Mouse (Mus musculus): ENCODE measurements around the gene Aldh1a1. TPM values are rescaled to one million over a fixed set of nuclear protein-coding genes. Genes with fewer than 3 reads are reported as not detected.

Gene Aldh1a1
- polyA plus RNA-seq, 1 experiment: 0.02 TPM

GRCm38 (mm10) chr19:20653082-20653676, 160.7 kb downstream of the Aldh1a1 start:
- Histone ChIP-seq H3K79me2 (ENCODE audit: control insufficient read depth, insufficient read depth) (no peaks in the 10 kb centered on the region), H3K4me3 (ENCODE audit: insufficient read depth, poor library complexity, severe bottlenecking) (no peak overlapping the region), H3K79me3 (ENCODE audit: low read depth) (no peaks in the 10 kb centered on the region), H3ac (ENCODE audit: control insufficient read depth, insufficient read length, low read depth) (no peak overlapping the region), H3K36me3 (ENCODE audit: control insufficient read depth, insufficient read depth) (no peaks in the 10 kb centered on the region), H3K27me3 (ENCODE audit: control insufficient read depth, insufficient read depth, insufficient read length) (no peaks in the 10 kb centered on the region)
- TF ChIP-seq CTCF (IDR thresholded peaks at IDR 0.05; ENCODE audit: control insufficient read depth, insufficient read depth, insufficient read length) (no peak), CEBPB (IDR thresholded peaks at IDR 0.05; ENCODE audit: low read depth) (no peak), MAX (IDR thresholded peaks at IDR 0.05) (no peak), MYOD1 (IDR thresholded peaks at IDR 0.05; ENCODE audit: control insufficient read depth, insufficient read length, low read depth) (no peak), FOSL1 (IDR thresholded peaks at IDR 0.05; ENCODE audit: insufficient read depth, low read length, poor library complexity, severe bottlenecking) (no peak), MYOG (IDR thresholded peaks at IDR 0.05; ENCODE audit: control insufficient read depth, extremely low read depth, insufficient read length) (no peak), USF1 (IDR thresholded peaks at IDR 0.05; ENCODE audit: low read depth) (no peak)

GRCm38 (mm10) chr19:20654141-20654873, 161.8 kb downstream of the Aldh1a1 start:
- Histone ChIP-seq H3K4me3 (ENCODE audit: insufficient read depth, poor library complexity, severe bottlenecking) (no peak overlapping the region), H3K27me3 (ENCODE audit: control insufficient read depth, insufficient read depth, insufficient read length) (no peaks in the 10 kb centered on the region), H3K36me3 (ENCODE audit: control insufficient read depth, insufficient read depth) (no peaks in the 10 kb centered on the region), H3K79me2 (ENCODE audit: control insufficient read depth, insufficient read depth) (no peaks in the 10 kb centered on the region), H3ac (ENCODE audit: control insufficient read depth, insufficient read length, low read depth) (no peak overlapping the region), H3K79me3 (ENCODE audit: low read depth) (no peaks in the 10 kb centered on the region)
- no peak for TF ChIP-seq CEBPB (IDR thresholded peaks at IDR 0.05; ENCODE audit: low read depth)
- TF ChIP-seq MYOD1 (IDR thresholded peaks at IDR 0.05; ENCODE audit: control insufficient read depth, insufficient read length, low read depth): no peak
- no peak for TF ChIP-seq FOSL1 (IDR thresholded peaks at IDR 0.05; ENCODE audit: insufficient read depth, low read length, poor library complexity, severe bottlenecking)
- TF ChIP-seq MAX (IDR thresholded peaks at IDR 0.05): no peak

GRCm38 (mm10) chr19:20677697-20678355, 185.3 kb downstream of the Aldh1a1 start:
- no peaks in the 10 kb centered on the region for H3K79me2 ChIP-seq (ENCODE audit: control insufficient read depth, insufficient read depth)
- H3K27me3 ChIP-seq (ENCODE audit: control insufficient read depth, insufficient read depth, insufficient read length): no peaks in the 10 kb centered on the region
- TF ChIP-seq MYOG (IDR thresholded peaks at IDR 0.05; ENCODE audit: control insufficient read depth, extremely low read depth, insufficient read length) (no peak), MYOD1 (IDR thresholded peaks at IDR 0.05; ENCODE audit: control insufficient read depth, insufficient read length, low read depth) (no peak), CEBPB (IDR thresholded peaks at IDR 0.05; ENCODE audit: low read depth) (no peak), CTCF (IDR thresholded peaks at IDR 0.05; ENCODE audit: control insufficient read depth, insufficient read depth, insufficient read length) (no peak), MAX (IDR thresholded peaks at IDR 0.05) (no peak), USF1 (IDR thresholded peaks at IDR 0.05; ENCODE audit: low read depth) (no peak), FOSL1 (IDR thresholded peaks at IDR 0.05; ENCODE audit: insufficient read depth, low read length, poor library complexity, severe bottlenecking) (no peak)
- H3K79me3 ChIP-seq (ENCODE audit: low read depth): no peaks in the 10 kb centered on the region
- no peak overlapping the region for H3ac ChIP-seq (ENCODE audit: control insufficient read depth, insufficient read length, low read depth)
- no peak overlapping the region for H3K4me3 ChIP-seq (ENCODE audit: insufficient read depth, poor library complexity, severe bottlenecking)
- H3K36me3 ChIP-seq (ENCODE audit: control insufficient read depth, insufficient read depth): no peaks in the 10 kb centered on the region

Other genes with a start within 250 kb of the Aldh1a1 start
- 402 TPM for gene Anxa1, start 101.8 kb upstream of the Aldh1a1 start, polyA plus RNA-seq (2012; fragmentation: generic; extraction: Trizol)
- not detected for gene Aldh1a7, start 234.8 kb downstream of the Aldh1a1 start, polyA plus RNA-seq (2012; fragmentation: generic; extraction: Trizol)

Measured in C2C12 (cell line).